Mouse (Mus musculus) kidney, embryonic 14.5 days (tissue): ENCODE measurements at regions not wholly inside any gene's neighbourhood (a gene's known extent, or its start where the extent isn't known, plus 50 kb on each side); places are given as distances from the start of the nearest gene placed in this dataset.

Experiments used
- ATAC-seq: fragments of 200-750 bp; cut with Nextera tagmentation; 2 replicates; pipeline ENCODE4 v1.8.0; 2017; ENCODE audit warnings: moderate number of reproducible peaks, mild to moderate bottlenecking, moderate TSS enrichment, moderate library complexity; ENCODE audit not compliant: low FRiP score, low TSS enrichment
- H3K27ac ChIP-seq: fragments of 300-500 bp; sonication (generic); 2 replicates; pipeline ENCODE4 v1.5.1; 2014; ENCODE audit warnings: low read depth, mild to moderate bottlenecking, low read length, moderate library complexity, mixed read lengths
- H3K27me3 ChIP-seq: fragments of 300-500 bp; sonication (generic); 2 replicates; pipeline ENCODE4 v1.6.1; 2014; ENCODE audit warnings: mild to moderate bottlenecking, low read length; ENCODE audit not compliant: control insufficient read depth, insufficient read depth
- H3K36me3 ChIP-seq: fragments of 300-500 bp; sonication (generic); 2 replicates; pipeline ENCODE4 v1.6.1; 2014; ENCODE audit warnings: low read length, mixed read lengths; ENCODE audit not compliant: control insufficient read depth, insufficient read depth
- H3K4me1 ChIP-seq: fragments of 300-500 bp; sonication (generic); 2 replicates; pipeline ENCODE4 v1.6.1; 2014; ENCODE audit warnings: low read length, mixed read lengths; ENCODE audit not compliant: control insufficient read depth, insufficient read depth
- H3K4me2 ChIP-seq: fragments of 300-500 bp; sonication (generic); replicated peaks from 2 replicates; pipeline ENCODE4 v1.6.1; 2014; ENCODE audit warnings: low read depth, mild to moderate bottlenecking, low read length
- H3K4me3 ChIP-seq: fragments of 300-500 bp; sonication (generic); 2 replicates; pipeline ENCODE4 v1.5.1; 2014; ENCODE audit warnings: mild to moderate bottlenecking, low read length
- H3K9ac ChIP-seq: fragments of 300-500 bp; sonication (generic); 2 replicates; pipeline ENCODE4 v1.6.1; 2014; ENCODE audit warnings: low read depth, mild to moderate bottlenecking, low read length, moderate library complexity
- H3K9me3 ChIP-seq: fragments of 300-500 bp; sonication (generic); 2 replicates; pipeline ENCODE4 v1.6.1; 2016; ENCODE audit warnings: low read length; ENCODE audit not compliant: control insufficient read depth
- WGBS: fragments of 180-500 bp; shearing (Covaris S2); extraction: QIAGEN DNeasy Blood & Tissue Kit; methylation state at CpG from one replicate; pipeline ENCODE4 v1.1.7; 2014; 5-methylcytosine and 5-hydroxymethylcytosine counted together

- no peaks in the 10 kb centered on the region for H3K9me3 ChIP-seq
- H3K27me3 ChIP-seq: no peaks in the 10 kb centered on the region
- peaks cover 9% of the 10 kb centered on the region; the same call in 1 of the 2 replicates for H3K4me1 ChIP-seq
- H3K27ac ChIP-seq: no peak overlapping the region
- ATAC-seq: no peak
- no peaks in the 10 kb centered on the region for H3K36me3 ChIP-seq
- H3K9ac ChIP-seq: no peak overlapping the region
- 69% methylated on average over 6 of the region's 6 CpGs for WGBS
- no peak overlapping the region for H3K4me2 ChIP-seq
- no peak overlapping the region for H3K4me3 ChIP-seq
Measured at GRCm38 (mm10) chr14:76672899-76673298, 116.2 kb upstream of the Serp2 start.

GRCm38 (mm10) chr14:76672442-76672841 is 115.8 kb upstream of the Serp2 start:
- peaks cover 9% of the 10 kb centered on the region; the same call in 1 of the 2 replicates for H3K4me1 ChIP-seq
- H3K27ac ChIP-seq: no peak overlapping the region
- no peak overlapping the region for H3K4me3 ChIP-seq
- no peak for ATAC-seq
- H3K4me2 ChIP-seq: no peak overlapping the region
- H3K27me3 ChIP-seq: no peaks in the 10 kb centered on the region
- H3K9me3 ChIP-seq: no peaks in the 10 kb centered on the region
- H3K36me3 ChIP-seq: no peaks in the 10 kb centered on the region
- no peak overlapping the region for H3K9ac ChIP-seq
- WGBS: 75% methylated on average over 2 of the region's 2 CpGs

GRCm38 (mm10) chr14:76671023-76671422 is 114.3 kb upstream of the Serp2 start:
- no peak overlapping the region for H3K27ac ChIP-seq
- H3K9me3 ChIP-seq: no peaks in the 10 kb centered on the region
- no peaks in the 10 kb centered on the region for H3K36me3 ChIP-seq
- no peak overlapping the region for H3K4me3 ChIP-seq
- 86% methylated on average over 4 of the region's 4 CpGs for WGBS
- H3K4me1 ChIP-seq: peaks cover 9% of the 10 kb centered on the region; the same call in 1 of the 2 replicates
- H3K9ac ChIP-seq: no peak overlapping the region
- no peak overlapping the region for H3K4me2 ChIP-seq
- no peaks in the 10 kb centered on the region for H3K27me3 ChIP-seq
- no peak for ATAC-seq

- Histone ChIP-seq H3K36me3 (no peaks in the 10 kb centered on the region), H3K9ac (no peak overlapping the region), H3K9me3 (no peaks in the 10 kb centered on the region), H3K4me2 (no peak overlapping the region), H3K4me1 (no peaks in the 10 kb centered on the region), H3K4me3 (no peak overlapping the region), H3K27ac (no peak overlapping the region), H3K27me3 (no peaks in the 10 kb centered on the region)
- 72% methylated on average over 11 of the region's 12 CpGs for WGBS
- ATAC-seq: no peak
Measured at GRCm38 (mm10) chr14:76665754-76666371, 109.2 kb upstream of the Serp2 start.

GRCm38 (mm10) chr14:76664586-76665508 is 108.2 kb upstream of the Serp2 start:
- H3K27ac ChIP-seq: no peak overlapping the region
- H3K27me3 ChIP-seq: no peaks in the 10 kb centered on the region
- H3K4me3 ChIP-seq: no peak overlapping the region
- H3K36me3 ChIP-seq: no peaks in the 10 kb centered on the region
- H3K4me2 ChIP-seq: no peak overlapping the region
- 82% methylated on average over 11 of the region's 11 CpGs for WGBS
- no peaks in the 10 kb centered on the region for H3K9me3 ChIP-seq
- ATAC-seq: no peak
- H3K9ac ChIP-seq: no peak overlapping the region
- no peaks in the 10 kb centered on the region for H3K4me1 ChIP-seq

GRCm38 (mm10) chr14:76663816-76664215 is 107.1 kb upstream of the Serp2 start:
- no peak overlapping the region for H3K9ac ChIP-seq
- WGBS: 98% methylated on average over 2 of the region's 2 CpGs
- no peaks in the 10 kb centered on the region for H3K27me3 ChIP-seq
- H3K4me1 ChIP-seq: peaks cover 4% of the 10 kb centered on the region; the same call in 1 of the 2 replicates
- no peak overlapping the region for H3K27ac ChIP-seq
- no peak overlapping the region for H3K4me3 ChIP-seq
- H3K36me3 ChIP-seq: no peaks in the 10 kb centered on the region
- ATAC-seq: no peak
- H3K9me3 ChIP-seq: no peaks in the 10 kb centered on the region
- no peak overlapping the region for H3K4me2 ChIP-seq

GRCm38 (mm10) chr14:76662871-76663270 is 106.2 kb upstream of the Serp2 start:
- Histone ChIP-seq H3K9me3 (no peaks in the 10 kb centered on the region), H3K36me3 (no peaks in the 10 kb centered on the region), H3K27me3 (no peaks in the 10 kb centered on the region), H3K9ac (no peak overlapping the region), H3K4me1 (peaks cover 7% of the 10 kb centered on the region; the same call in 1 of the 2 replicates), H3K4me3 (no peak overlapping the region), H3K27ac (no peak overlapping the region), H3K4me2 (no peak overlapping the region)
- no peak for ATAC-seq
- WGBS: 73% methylated on average over 7 of the region's 7 CpGs

GRCm38 (mm10) chr14:76660906-76661305 is 104.2 kb upstream of the Serp2 start:
- WGBS: 86% methylated on average over 2 of the region's 2 CpGs
- no peak overlapping the region for H3K4me2 ChIP-seq
- no peak overlapping the region for H3K9ac ChIP-seq
- no peaks in the 10 kb centered on the region for H3K36me3 ChIP-seq
- H3K27ac ChIP-seq: no peak overlapping the region
- H3K9me3 ChIP-seq: no peaks in the 10 kb centered on the region
- H3K27me3 ChIP-seq: no peaks in the 10 kb centered on the region
- H3K4me3 ChIP-seq: no peak overlapping the region
- no peak for ATAC-seq
- H3K4me1 ChIP-seq: peaks cover 7% of the 10 kb centered on the region; the same call in 1 of the 2 replicates

- Histone ChIP-seq H3K27me3 (no peaks in the 10 kb centered on the region), H3K4me3 (no peak overlapping the region), H3K4me2 (no peak overlapping the region), H3K36me3 (no peaks in the 10 kb centered on the region), H3K9me3 (no peaks in the 10 kb centered on the region), H3K9ac (no peak overlapping the region), H3K4me1 (peaks cover 7% of the 10 kb centered on the region; the same call in 1 of the 2 replicates), H3K27ac (no peak overlapping the region)
- no peak for ATAC-seq
- WGBS: 52% methylated on average over 15 of the region's 15 CpGs
Measured at GRCm38 (mm10) chr14:76658952-76659502, 102.3 kb upstream of the Serp2 start.
